Mouse (Mus musculus): ENCODE data around the gene Strbp. TPM values are rescaled to one million over a fixed set of nuclear protein-coding genes. Genes with fewer than 3 reads are reported as not detected.

The Strbp gene
- polyA plus RNA-seq, 1 experiment from 2014 or later, result 30.8 TPM

DNA sequence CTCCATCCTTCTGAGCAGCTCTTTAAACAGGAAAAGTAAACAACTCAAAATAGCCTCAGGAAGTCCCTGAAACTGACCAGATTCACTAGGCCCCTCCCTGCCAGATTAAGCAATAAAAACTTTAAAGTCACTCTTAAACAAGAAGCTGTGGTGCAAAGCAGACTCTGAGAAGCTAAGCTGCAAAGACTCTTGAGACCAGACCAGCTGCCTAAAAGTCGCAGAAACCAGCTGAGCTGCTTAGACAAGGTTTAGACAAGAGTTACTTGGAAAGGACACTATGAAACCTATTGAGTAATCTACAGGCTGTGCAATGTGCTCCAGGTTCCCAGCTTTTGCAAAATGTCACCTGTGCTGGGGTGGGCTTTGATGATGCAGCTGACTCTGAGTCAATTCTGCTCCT lies 16.6 kb downstream of the Strbp start:
- Histone ChIP-seq H3K4me3 (no peak overlapping the region), H3K36me3 (no peaks in the 10 kb centered on the region), H3K9ac (no peak overlapping the region), H3K9me3 (no peaks in the 10 kb centered on the region), H3K4me1 (no peaks in the 10 kb centered on the region), H3K27ac (no peak overlapping the region), H3K27me3 (no peaks in the 10 kb centered on the region), H3K4me2 (no peak overlapping the region)
- no peak for ATAC-seq (ENCODE audit: insufficient number of reproducible peaks, low FRiP score, low TSS enrichment, low read depth)
- WGBS, result 76% methylated on average over 1 of the region's 1 CpGs

DNA sequence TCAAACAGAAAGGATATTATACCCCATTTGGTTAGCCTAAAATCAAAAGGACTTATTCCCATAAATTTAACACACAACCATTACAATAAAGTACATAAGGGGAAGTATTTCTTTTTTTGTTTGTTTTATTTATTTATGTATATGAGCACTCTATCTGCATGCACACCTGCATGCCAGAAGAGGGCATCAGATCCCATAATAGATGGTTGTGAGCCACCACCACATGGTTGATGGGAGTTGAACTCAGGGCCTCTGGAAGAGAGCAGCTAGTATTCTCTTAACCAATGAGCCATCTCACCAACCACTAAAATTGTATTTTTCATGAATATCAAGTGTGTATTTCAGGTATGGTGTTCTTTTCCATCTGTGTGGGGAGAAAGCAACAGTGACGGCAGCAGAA lies 18.8 kb downstream of the Strbp start:
- H3K4me3 ChIP-seq, result no peak overlapping the region
- no peaks in the 10 kb centered on the region for H3K4me1 ChIP-seq
- H3K27me3 ChIP-seq, result no peaks in the 10 kb centered on the region
- H3K4me2 ChIP-seq, result no peak overlapping the region
- no peak for ATAC-seq (ENCODE audit: insufficient number of reproducible peaks, low FRiP score, low TSS enrichment, low read depth)
- H3K9me3 ChIP-seq, result no peaks in the 10 kb centered on the region
- H3K9ac ChIP-seq, result no peak overlapping the region
- no peak overlapping the region for H3K27ac ChIP-seq
- no peaks in the 10 kb centered on the region for H3K36me3 ChIP-seq
- WGBS, result 88% methylated on average over 1 of the region's 1 CpGs

DNA sequence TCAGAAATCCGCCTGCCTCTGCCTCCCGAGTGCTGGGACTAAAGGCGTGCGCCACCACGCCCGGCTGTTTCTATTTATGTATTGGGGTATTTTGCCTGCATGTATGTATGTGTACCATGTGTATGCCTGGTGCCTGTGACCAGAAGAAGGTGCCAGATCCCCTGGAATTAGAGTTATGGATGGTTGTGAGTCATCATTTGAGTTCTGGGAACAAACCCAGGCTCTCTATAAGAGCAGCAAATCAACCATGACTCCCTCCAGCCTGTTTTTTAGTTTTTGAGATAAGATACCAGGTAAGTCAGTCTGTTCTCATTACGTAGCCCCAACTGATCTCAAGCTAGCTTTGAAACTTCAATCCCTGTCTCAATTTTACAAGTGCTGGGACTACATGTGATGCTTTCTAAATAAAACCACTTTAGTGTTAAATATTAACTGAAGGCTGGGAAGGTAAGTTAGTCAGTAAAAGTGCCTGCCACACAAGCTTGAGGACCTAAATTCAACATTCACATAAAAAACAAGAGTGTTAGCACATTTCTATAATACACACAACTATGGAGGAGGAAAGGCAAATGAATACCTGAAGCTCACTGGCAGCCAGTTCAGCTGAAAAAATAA lies 21.4 kb downstream of the Strbp start:
- no peaks in the 10 kb centered on the region for H3K36me3 ChIP-seq
- no peaks in the 10 kb centered on the region for H3K4me1 ChIP-seq
- no peak overlapping the region for H3K4me2 ChIP-seq
- no peaks in the 10 kb centered on the region for H3K27me3 ChIP-seq
- 94% methylated on average over 7 of the region's 7 CpGs for WGBS
- H3K9me3 ChIP-seq, result no peaks in the 10 kb centered on the region
- H3K9ac ChIP-seq, result no peak overlapping the region
- H3K27ac ChIP-seq, result no peak overlapping the region
- H3K4me3 ChIP-seq, result no peak overlapping the region
- ATAC-seq (ENCODE audit: insufficient number of reproducible peaks, low FRiP score, low TSS enrichment, low read depth), result no peak

DNA sequence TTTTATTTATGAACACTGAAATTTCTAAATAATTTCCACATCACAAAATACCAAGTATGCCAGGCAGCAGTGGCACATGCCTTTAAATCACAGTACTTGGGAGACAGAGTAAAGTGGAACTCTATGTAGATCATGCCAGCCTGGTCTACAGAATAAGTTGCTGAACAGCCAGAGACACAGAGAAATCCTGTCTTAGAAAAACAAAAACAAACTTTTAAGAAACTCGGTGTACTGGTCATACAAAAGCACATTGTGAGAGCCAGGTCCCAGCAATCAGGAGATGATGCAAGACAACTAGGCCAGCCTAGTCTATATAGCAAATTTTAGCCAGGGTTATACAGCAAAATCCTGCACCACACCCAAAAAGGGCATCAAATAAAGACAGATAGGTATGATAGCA lies 52.6 kb downstream of the Strbp start:
- WGBS, result 80% methylated on average over 1 of the region's 1 CpGs
- Histone ChIP-seq H3K4me3 (no peak overlapping the region), H3K9ac (no peak overlapping the region), H3K4me1 (no peaks in the 10 kb centered on the region), H3K4me2 (no peak overlapping the region), H3K27me3 (no peaks in the 10 kb centered on the region), H3K36me3 (no peaks in the 10 kb centered on the region), H3K27ac (no peak overlapping the region), H3K9me3 (no peaks in the 10 kb centered on the region)
- no peak for ATAC-seq (ENCODE audit: insufficient number of reproducible peaks, low FRiP score, low TSS enrichment, low read depth)

DNA sequence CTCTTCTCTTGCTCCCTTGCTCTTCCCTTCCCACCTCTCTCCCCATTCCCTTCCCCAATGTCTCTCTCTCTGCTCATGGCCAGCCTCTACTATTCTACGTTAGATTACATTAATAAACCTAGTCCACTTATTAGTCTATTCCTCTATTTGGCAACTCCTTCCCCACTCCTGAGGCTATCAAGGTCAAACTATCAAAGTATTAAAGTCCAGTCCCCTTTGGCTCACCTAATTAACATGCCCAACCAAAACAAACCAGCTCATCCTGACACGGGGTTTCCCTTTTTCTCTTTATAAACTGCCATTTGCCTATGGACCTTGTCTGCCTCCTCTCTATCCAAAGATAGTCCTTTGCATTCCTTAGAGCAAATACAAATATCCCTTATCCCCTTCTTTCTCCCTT lies 54.1 kb downstream of the Strbp start:
- ATAC-seq (ENCODE audit: insufficient number of reproducible peaks, low FRiP score, low TSS enrichment, low read depth), result no peak
- Histone ChIP-seq H3K4me3 (no peak overlapping the region), H3K36me3 (no peaks in the 10 kb centered on the region), H3K9ac (no peak overlapping the region), H3K4me1 (no peaks in the 10 kb centered on the region), H3K27ac (no peak overlapping the region), H3K27me3 (no peaks in the 10 kb centered on the region), H3K9me3 (no peaks in the 10 kb centered on the region), H3K4me2 (no peak overlapping the region)
- WGBS, result 84% methylated on average over 2 of the region's 2 CpGs

DNA sequence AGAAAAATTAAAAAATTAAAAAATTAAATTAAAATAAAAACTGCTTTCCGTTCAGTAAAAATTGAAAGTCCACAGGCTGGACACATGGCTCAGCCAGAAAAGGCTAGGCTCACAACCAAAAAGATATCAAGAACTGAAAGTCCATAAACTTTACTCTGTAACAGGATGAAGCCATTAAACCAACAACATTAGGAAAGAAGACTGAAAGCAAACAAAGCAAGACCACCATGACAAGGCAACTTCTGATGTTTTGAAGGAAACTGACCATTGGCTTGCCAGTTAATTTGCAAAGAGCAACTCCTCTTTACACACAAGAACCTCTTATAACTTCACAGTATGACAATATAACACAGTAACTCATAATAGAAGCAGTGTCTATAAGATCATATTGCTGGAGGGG lies 54.7 kb downstream of the Strbp start:
- WGBS, result 96% methylated on average over 1 of the region's 1 CpGs
- Histone ChIP-seq H3K27me3 (no peaks in the 10 kb centered on the region), H3K9ac (no peak overlapping the region), H3K4me1 (no peaks in the 10 kb centered on the region), H3K9me3 (no peaks in the 10 kb centered on the region), H3K27ac (no peak overlapping the region), H3K36me3 (no peaks in the 10 kb centered on the region), H3K4me2 (no peak overlapping the region), H3K4me3 (no peak overlapping the region)
- no peak for ATAC-seq (ENCODE audit: insufficient number of reproducible peaks, low FRiP score, low TSS enrichment, low read depth)

DNA sequence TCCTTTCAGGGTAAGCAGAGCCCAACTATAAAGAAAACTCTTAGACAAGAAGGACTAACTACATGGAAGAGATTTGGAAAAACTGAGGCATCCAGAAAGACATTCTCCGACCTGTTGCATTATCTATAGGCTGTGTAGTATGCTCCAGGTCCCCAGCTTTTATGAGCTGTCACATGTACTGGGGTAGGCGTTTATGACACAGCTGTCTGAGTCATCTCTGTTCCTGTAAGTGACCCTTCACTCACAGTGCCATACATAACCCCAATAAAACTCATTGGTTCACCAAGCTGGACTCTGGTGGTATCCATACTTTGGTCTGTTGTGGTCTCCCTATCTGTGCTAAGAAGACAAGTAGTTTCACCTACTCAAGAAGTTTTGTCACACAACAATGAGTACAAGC lies 80.3 kb downstream of the Strbp start:
- H3K36me3 ChIP-seq, result no peaks in the 10 kb centered on the region
- WGBS, result 64% methylated on average over 2 of the region's 2 CpGs
- H3K4me2 ChIP-seq, result no peak overlapping the region
- H3K9ac ChIP-seq, result no peak overlapping the region
- H3K4me1 ChIP-seq, result no peaks in the 10 kb centered on the region
- no peak for ATAC-seq (ENCODE audit: insufficient number of reproducible peaks, low FRiP score, low TSS enrichment, low read depth)
- H3K4me3 ChIP-seq, result no peak overlapping the region
- no peaks in the 10 kb centered on the region for H3K27me3 ChIP-seq
- H3K27ac ChIP-seq, result no peak overlapping the region
- no peaks in the 10 kb centered on the region for H3K9me3 ChIP-seq

DNA sequence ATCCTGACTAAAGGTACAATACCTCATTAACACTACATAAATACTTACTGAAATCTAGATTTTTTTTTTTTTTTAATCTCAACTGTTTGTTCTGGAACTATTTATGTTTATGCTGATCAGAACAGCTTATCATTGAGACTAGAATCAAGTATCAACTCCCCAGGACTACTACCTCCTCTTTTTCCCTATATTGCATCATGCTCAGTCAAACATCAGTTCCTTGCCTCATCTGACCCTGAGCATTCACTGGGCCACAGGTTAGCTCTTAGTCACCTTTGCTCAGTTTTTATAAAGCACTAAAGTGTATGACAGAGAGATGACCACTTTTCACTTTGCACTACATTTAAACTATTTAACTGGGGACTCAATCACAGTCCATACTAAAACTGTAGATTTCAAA lies 115.7 kb downstream of the Strbp start:
- Histone ChIP-seq H3K27me3 (no peaks in the 10 kb centered on the region), H3K4me1 (no peaks in the 10 kb centered on the region), H3K9ac (no peak overlapping the region), H3K36me3 (peaks cover 7% of the 10 kb centered on the region), H3K27ac (no peak overlapping the region), H3K4me3 (no peak overlapping the region), H3K4me2 (no peak overlapping the region), H3K9me3 (no peaks in the 10 kb centered on the region)
- ATAC-seq (ENCODE audit: insufficient number of reproducible peaks, low FRiP score, low TSS enrichment, low read depth), result no peak

DNA sequence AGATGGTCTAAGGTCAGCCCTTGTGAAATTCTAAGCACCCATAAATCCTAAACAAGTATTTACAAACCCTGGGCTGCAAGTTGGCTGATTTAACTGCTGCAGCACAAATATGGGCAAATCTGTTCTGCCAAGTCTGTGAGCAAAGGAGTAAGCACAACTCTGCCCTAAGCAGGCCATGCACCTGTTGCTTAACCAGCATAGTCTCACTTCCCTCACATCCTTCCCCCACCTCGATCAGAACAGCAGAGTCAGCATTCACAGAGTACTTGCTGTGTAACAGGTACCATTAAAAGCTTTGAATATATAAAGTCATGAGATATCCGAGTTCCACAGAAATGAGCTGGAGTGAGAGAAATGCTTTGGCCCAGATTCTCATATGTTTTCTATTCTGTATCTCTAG lies 125.5 kb downstream of the Strbp start:
- no peak for ATAC-seq (ENCODE audit: insufficient number of reproducible peaks, low FRiP score, low TSS enrichment, low read depth)
- Histone ChIP-seq H3K4me3 (no peak overlapping the region), H3K27ac (no peak overlapping the region), H3K36me3 (0 out of 2 replicates have a peak, but pooled peaks cover 9% of the 10 kb centered on the region), H3K4me2 (no peak overlapping the region), H3K4me1 (no peaks in the 10 kb centered on the region), H3K9me3 (no peaks in the 10 kb centered on the region), H3K27me3 (no peaks in the 10 kb centered on the region), H3K9ac (no peak overlapping the region)
- 83% methylated on average over 2 of the region's 2 CpGs for WGBS

DNA sequence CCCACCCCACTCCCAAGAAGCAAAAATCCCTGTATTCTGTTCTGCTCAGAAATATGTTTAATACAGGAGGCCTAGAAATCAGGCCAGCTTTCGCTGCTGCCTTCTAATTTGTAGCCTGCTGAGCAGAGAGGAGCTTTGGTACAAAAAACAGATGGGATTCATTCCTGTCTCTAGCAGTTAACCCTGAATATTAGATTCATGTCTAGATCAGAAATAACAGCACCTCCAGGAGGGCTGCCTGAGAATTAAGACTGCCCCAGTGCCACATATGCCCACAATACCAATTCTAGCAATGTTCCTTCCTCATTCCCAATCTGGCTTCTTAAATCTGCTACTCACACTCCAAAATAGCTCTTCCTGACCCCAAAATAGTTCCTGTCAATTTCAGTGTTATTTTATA lies 127.0 kb downstream of the Strbp start:
- 78% methylated on average over 1 of the region's 1 CpGs for WGBS
- Histone ChIP-seq H3K27me3 (no peaks in the 10 kb centered on the region), H3K27ac (no peak overlapping the region), H3K4me1 (no peaks in the 10 kb centered on the region), H3K4me3 (no peak overlapping the region), H3K4me2 (no peak overlapping the region), H3K9me3 (no peaks in the 10 kb centered on the region), H3K9ac (no peak overlapping the region), H3K36me3 (0 out of 2 replicates have a peak, but pooled peaks cover 12% of the 10 kb centered on the region)
- ATAC-seq (ENCODE audit: insufficient number of reproducible peaks, low FRiP score, low TSS enrichment, low read depth), result no peak

DNA sequence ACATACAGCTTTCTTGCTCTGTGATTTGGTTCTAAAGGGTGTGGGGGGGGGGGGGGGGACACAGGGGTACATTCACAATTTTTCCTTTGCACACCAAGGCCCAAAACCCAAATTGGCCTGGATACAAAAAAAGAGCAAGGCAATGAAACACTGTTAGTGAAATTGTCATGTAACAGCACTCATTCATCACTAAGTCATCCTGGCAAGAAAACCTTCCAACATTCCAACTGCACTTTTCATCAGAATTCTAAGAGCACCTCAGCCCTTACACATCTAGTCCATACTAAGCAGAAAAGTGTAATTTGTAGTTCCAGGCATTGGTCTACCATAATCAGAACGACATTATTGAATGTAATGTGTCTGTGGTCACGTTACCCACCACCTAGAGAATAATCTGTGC lies 131.5 kb downstream of the Strbp start:
- no peak for ATAC-seq (ENCODE audit: insufficient number of reproducible peaks, low FRiP score, low TSS enrichment, low read depth)
- Histone ChIP-seq H3K27ac (no peak overlapping the region), H3K4me1 (no peaks in the 10 kb centered on the region), H3K27me3 (no peaks in the 10 kb centered on the region), H3K9me3 (no peaks in the 10 kb centered on the region), H3K9ac (no peak overlapping the region), H3K36me3 (peaks cover 34% of the 10 kb centered on the region; the same call in 1 of the 2 replicates), H3K4me3 (no peak overlapping the region), H3K4me2 (no peak overlapping the region)
- WGBS, result 83% methylated on average over 2 of the region's 2 CpGs

DNA sequence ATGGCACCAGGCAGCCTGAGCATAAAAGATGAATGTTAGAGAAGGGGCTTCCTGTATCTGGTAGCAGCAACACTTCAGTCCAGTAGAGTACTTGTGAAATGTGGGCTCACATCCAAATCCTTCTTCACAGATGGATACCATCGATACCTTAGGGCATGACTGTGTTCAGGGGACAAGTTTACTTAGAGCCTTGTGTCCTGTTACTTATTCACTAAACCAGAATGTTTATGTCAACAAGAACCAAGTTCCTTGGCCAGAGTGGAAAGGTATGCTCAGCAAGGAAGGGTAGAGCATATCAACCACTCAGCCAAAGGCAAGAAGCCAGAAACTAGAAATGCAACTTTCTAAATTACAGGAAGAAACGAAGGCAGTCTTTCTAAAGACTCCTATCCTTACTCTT lies 133.0 kb downstream of the Strbp start:
- H3K4me2 ChIP-seq, result no peak overlapping the region
- no peak overlapping the region for H3K4me3 ChIP-seq
- WGBS, result 69% methylated on average over 2 of the region's 2 CpGs
- ATAC-seq (ENCODE audit: insufficient number of reproducible peaks, low FRiP score, low TSS enrichment, low read depth), result no peak
- no peaks in the 10 kb centered on the region for H3K4me1 ChIP-seq
- H3K27ac ChIP-seq, result no peak overlapping the region
- H3K9ac ChIP-seq, result no peak overlapping the region
- H3K27me3 ChIP-seq, result no peaks in the 10 kb centered on the region
- H3K36me3 ChIP-seq, result peaks cover 41% of the 10 kb centered on the region
- no peaks in the 10 kb centered on the region for H3K9me3 ChIP-seq

DNA sequence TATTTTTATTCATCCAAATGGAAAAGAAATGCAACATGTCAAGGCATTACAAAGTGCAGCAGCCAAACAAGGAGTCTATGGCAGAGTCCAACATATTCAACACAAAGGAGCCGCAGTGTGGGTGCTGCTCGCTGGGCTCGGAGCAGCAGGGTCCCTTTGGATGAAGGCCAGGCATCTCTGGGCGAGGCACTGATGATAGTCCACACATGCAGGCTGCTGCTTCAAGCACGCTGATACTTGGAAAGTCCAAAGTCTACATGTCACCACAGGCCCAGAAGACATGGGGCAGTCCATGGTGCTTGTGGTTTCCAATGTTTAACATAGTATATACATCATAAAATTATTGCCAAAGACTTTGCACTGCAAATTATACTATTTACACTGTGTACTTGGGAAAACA lies 133.8 kb downstream of the Strbp start:
- WGBS, result 70% methylated on average over 5 of the region's 5 CpGs
- Histone ChIP-seq H3K36me3 (peaks cover 44% of the 10 kb centered on the region), H3K4me2 (no peak overlapping the region), H3K9me3 (no peaks in the 10 kb centered on the region), H3K27ac (no peak overlapping the region), H3K9ac (no peak overlapping the region), H3K27me3 (no peaks in the 10 kb centered on the region), H3K4me3 (no peak overlapping the region), H3K4me1 (no peaks in the 10 kb centered on the region)
- ATAC-seq (ENCODE audit: insufficient number of reproducible peaks, low FRiP score, low TSS enrichment, low read depth), result no peak
